ENCODE assay signal across 8 mouse cellular contexts in the genomic region with DNA sequence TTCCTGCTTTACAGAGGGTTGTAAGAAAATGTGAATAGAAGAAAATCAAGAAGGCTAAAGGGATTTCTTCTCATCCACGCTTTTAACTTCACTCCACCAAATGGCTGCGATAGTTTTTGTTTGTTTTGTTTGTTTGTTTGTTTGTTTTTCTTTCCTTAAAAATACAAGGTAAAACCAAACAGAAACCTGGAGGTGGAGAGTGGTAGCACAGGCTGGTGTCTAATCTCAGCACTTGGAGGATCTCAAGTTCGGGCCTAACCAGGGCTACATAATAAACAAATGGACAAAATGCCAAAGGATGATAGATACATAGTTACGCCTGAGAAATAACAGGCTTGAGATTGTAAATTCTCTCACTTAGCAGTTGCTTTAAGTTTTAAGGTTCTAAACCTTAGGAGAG. TPM values are rescaled to one million over a fixed set of nuclear protein-coding genes. Genes with fewer than 3 reads are reported as not detected.
DNase-seq lines count a peak whose midpoint lies in the region; ATAC-seq and TF ChIP-seq lines count a peak whose summit lies in the region.

No protein-coding gene starts in this region.

- in situ Hi-C loops in CH12.LX (cut with MboI; ENCODE audit: low pct_ligation_motif_present, low pct_unique_long_range_greater_than_20kb, low sequenced_read_pairs) = loop anchor here (5.0 kb wide), 1 partner anchor 213 kb away; no protein-coding TSS in a partner anchor

- H3K4me1 ChIP-seq in kidney, embryonic 15.5 days = peaks cover 6% of the 10 kb centered on the region; the same call in 1 of the 2 replicates
- peaks cover 0 to 9% of the 10 kb centered on the region in 2 experiments; a peak in 1 of 4 replicates for H3K4me1 ChIP-seq in CH12.LX (ENCODE audit: control insufficient read depth in 1 of 2, insufficient read depth in 2 of 2)
- H3K4me1 ChIP-seq in liver, embryonic 16.5 days (ENCODE audit: control insufficient read depth, low read depth, low read length) = peaks cover 11% of the 10 kb centered on the region

- H3K4me2 ChIP-seq in kidney, embryonic 15.5 days = no peak overlapping the region; the same call in 1 of the 2 replicates
- peak overlapping the region; percentile 68; the same call in 1 of the 2 replicates for H3K4me2 ChIP-seq in CH12.LX (ENCODE audit: insufficient read depth, low read depth, poor library complexity, severe bottlenecking)
- H3K4me2 ChIP-seq in liver, embryonic 16.5 days (ENCODE audit: low read depth, low read length) = peak overlapping the region; percentile 43

- TF ChIP-seq RAD21 in CH12.LX (IDR thresholded peaks at IDR 0.05; ENCODE audit: low read depth, low read length) = no peak

- no peaks in the 10 kb centered on the region for H3K79me2 ChIP-seq in CH12.LX (replicated peaks; ENCODE audit: control insufficient read depth, extremely low read depth, insufficient read depth, poor library complexity, severe bottlenecking)

- no peak for TF ChIP-seq EP300 in CH12.LX (IDR thresholded peaks at IDR 0.05; ENCODE audit: low read length)

- TF ChIP-seq POLR2A in CH12.LX (IDR thresholded peaks at IDR 0.05; ENCODE audit: low read depth, low read length) = no peak

- no peak overlapping the region for H3K4me3 ChIP-seq in kidney, embryonic 15.5 days (replicated peaks)
- H3K4me3 ChIP-seq in CH12.LX (replicated peaks in 1 of 3; ENCODE audit: low read depth in 2 of 3, low read length in 2 of 3, poor library complexity in 1 of 3) = peak overlapping the region in 1 of 3 experiments; percentile 19
- no peak overlapping the region for H3K4me3 ChIP-seq in liver, embryonic 16.5 days (ENCODE audit: low read depth, low read length)

- no peak overlapping the region for H3K27ac ChIP-seq in kidney, embryonic 15.5 days
- no peak overlapping the region for H3K27ac ChIP-seq in CH12.LX (ENCODE audit: insufficient read depth, low read depth)
- no peak overlapping the region for H3K27ac ChIP-seq in liver, embryonic 16.5 days (ENCODE audit: low read length)

- dilution Hi-C loops in CH12.LX (cut with MboI; ENCODE audit: extremely low pct_ligation_motif_present, extremely low pct_unique_long_range_greater_than_20kb, low sequenced_read_pairs) = no loop called here

- no peaks in the 10 kb centered on the region for H3K36me3 ChIP-seq in kidney, embryonic 15.5 days
- no peaks in the 10 kb centered on the region for H3K36me3 ChIP-seq in CH12.LX (replicated peaks in 1 of 2; ENCODE audit: control insufficient read depth in 1 of 2, insufficient read depth in 1 of 2, low read length in 1 of 2)
- no peaks in the 10 kb centered on the region for H3K36me3 ChIP-seq in liver, embryonic 16.5 days (ENCODE audit: control insufficient read depth, insufficient read depth)

- ATAC-seq in kidney, embryonic 15.5 days (replicated peaks; ENCODE audit: low FRiP score) = no peak
- peak; percentile 52; the same call in 1 of the 2 replicates for ATAC-seq in erythroblast, adult 5-6 weeks (replicated peaks; ENCODE audit: low FRiP score, poor library complexity, severe bottlenecking)
- ATAC-seq in liver, embryonic 16.5 days (ENCODE audit: low read depth) = no peak
- ATAC-seq in activated CD4-positive, CD25-positive, alpha-beta regulatory T cell, adult 4 months = no peak

- H3K9ac ChIP-seq in kidney, embryonic 15.5 days = no peak overlapping the region
- no peak overlapping the region for H3K9ac ChIP-seq in CH12.LX (ENCODE audit: insufficient read depth, low read depth)
- H3K9ac ChIP-seq in liver, embryonic 16.5 days (ENCODE audit: low read depth, low read length) = no peak overlapping the region

- no peaks in the 10 kb centered on the region for H3K9me3 ChIP-seq in kidney, embryonic 15.5 days (replicated peaks)
- peaks cover 6% of the 10 kb centered on the region for H3K9me3 ChIP-seq in CH12.LX (replicated peaks; ENCODE audit: low read length)
- H3K9me3 ChIP-seq in liver, embryonic 16.5 days (replicated peaks; ENCODE audit: control insufficient read depth, low read length) = no peaks in the 10 kb centered on the region

- 48% methylated on average over 4 of the region's 4 CpGs for WGBS in kidney, embryonic 15.5 days
- 37% methylated on average over 4 of the region's 4 CpGs for WGBS in liver, embryonic 16.5 days (ENCODE audit: insufficient replicate concordance)

- peak; percentile 7 for DNase-seq in kidney, adult 9 months
- DNase-seq in CH12.LX (ENCODE audit: extremely low read depth) = no peak
- DNase-seq in spleen, postnatal 14 days (ENCODE audit: low spot score in 2 of 2) = no peak
- DNase-seq in ovary, adult 18-20 months (ENCODE audit: low spot score) = no peak

- H3K27me3 ChIP-seq in kidney, embryonic 15.5 days = no peaks in the 10 kb centered on the region
- H3K27me3 ChIP-seq in CH12.LX (replicated peaks) = no peaks in the 10 kb centered on the region
- no peaks in the 10 kb centered on the region for H3K27me3 ChIP-seq in liver, embryonic 16.5 days (ENCODE audit: control insufficient read depth, insufficient read depth, low read depth, low read length)

- no peak for TF ChIP-seq CTCF in CH12.LX (conservative IDR thresholded peaks at IDR 0.05 in 1 of 2, IDR thresholded peaks at IDR 0.05 in 1 of 2; ENCODE audit: low read depth in 2 of 2, low read length in 2 of 2)

TF ChIP-seq in CH12.LX, 34 proteins besides CTCF, POLR2A, EP300 and RAD21:
- TF ChIP-seq USF2 (conservative IDR thresholded peaks at IDR 0.05; ENCODE audit: low read depth, low read length) (no peak), SIN3A (IDR thresholded peaks at IDR 0.05; ENCODE audit: low read length) (0 out of 2 replicates have a peak, but pooled peaks have one; percentile 7), MAX (IDR thresholded peaks at IDR 0.05; ENCODE audit: low read length) (no peak)

RNA-seq across cellular contexts. Expression of a gene that starts 50.8 kb away (rescaled TPM):
- 26.2 and 30.7 TPM in 2 replicates for polyA plus RNA-seq in kidney, embryonic 15.5 days (2015; fragmentation: Nextera tagmentation; extraction: Ambion mirVana)
- 2.9 and 3.3 TPM in 2 replicates for total RNA-seq in CH12.LX (2012; rRNA removed)
- 0.23 and 0.63 TPM in 2 replicates for total RNA-seq in CH12.LX (2014; rRNA removed)
- 0.48 and 0.53 TPM in 2 replicates for polyA plus RNA-seq in CH12.LX (2012; ENCODE audit: insufficient read length, low read depth)
- 5.6 TPM in 1 of 2 replicates, not detected in the other for total RNA-seq in erythroblast, adult 5-6 weeks (2015; ENCODE audit: low replicate concordance)
- 0.84 and 2.3 TPM in 2 replicates for total RNA-seq in erythroblast, adult 5-6 weeks (2017; ENCODE audit: low replicate concordance)
- polyA plus RNA-seq in liver, embryonic 16.5 days (2015; fragmentation: Nextera tagmentation; extraction: Ambion mirVana) = 1.5 and 1.7 TPM in 2 replicates
- polyA plus RNA-seq in activated CD4-positive, CD25-positive, alpha-beta regulatory T cell, adult 4 months (2017; shearing (Covaris generic)) = 10 to 100 TPM; 13.2 to 16.1 TPM
